Mouse (Mus musculus) cerebellum, adult 2 months (tissue): ENCODE measurements around the gene Hhatl. TPM values are rescaled to one million over a fixed set of nuclear protein-coding genes. Genes with fewer than 3 reads are reported as not detected.

ENCODE experiments used
- DNase-seq, 2 experiments: peaks; one replicate each; pipeline ENCODE4 v3.0.0; 2021
- H3K27ac ChIP-seq: fragments of 200-500 bp; 2 replicates; pipeline ENCODE4 v1.5.1; 2012; ENCODE audit warnings: low read length, control low read depth, inconsistent platforms; ENCODE audit not compliant: insufficient read depth
- H3K27me3 ChIP-seq: fragments of 200-500 bp; 2 replicates; pipeline ENCODE4 v1.6.1; 2012; ENCODE audit warnings: inconsistent platforms, mild to moderate bottlenecking, low read length, moderate library complexity; ENCODE audit not compliant: control insufficient read depth, insufficient read depth
- H3K4me1 ChIP-seq: fragments of 200-500 bp; 2 replicates; pipeline ENCODE4 v1.6.1; 2011; ENCODE audit warnings: low read length; ENCODE audit not compliant: control insufficient read depth, insufficient read depth
- H3K4me3 ChIP-seq: fragments of 200-500 bp; replicated peaks from 2 replicates; pipeline ENCODE3; 2011; ENCODE audit warnings: mild to moderate bottlenecking, low read depth, low read length, control low read depth; ENCODE audit not compliant: insufficient read depth
- CTCF ChIP-seq: fragments of 200-500 bp; IDR thresholded peaks from 2 replicates; pipeline ENCODE4 v1.5.1; 2011; ENCODE audit warnings: low read depth, mild to moderate bottlenecking, control low read depth, low read length, moderate library complexity, borderline replicate concordance; ENCODE audit not compliant: insufficient read depth
- POLR2A ChIP-seq: fragments of 200-500 bp; IDR thresholded peaks from 2 replicates; pipeline ENCODE4 v1.6.1; 2011; ENCODE audit warnings: low read length, control low read depth, borderline replicate concordance; ENCODE audit not compliant: insufficient read depth
- WGBS: fragments of 180-500 bp; shearing (Covaris S2); methylation state at CpG from one replicate; pipeline ENCODE4 v1.1.7; 2018; 5-methylcytosine and 5-hydroxymethylcytosine counted together
- polyA plus RNA-seq: library from polyadenylated mRNA; depleted of rRNA; stranded (reverse); fragments of >200 nt; gene quantifications from 2 replicates; pipeline ENCODE4 v1.2.3, GENCODE M21; 2012

Gene Hhatl
- polyA plus RNA-seq, 1 experiment, result 43.9 TPM

GRCm38 (mm10) chr9:121761787-121762186, 30.5 kb downstream of the Hhatl start:
- Histone ChIP-seq H3K27me3 (no peaks in the 10 kb centered on the region), H3K4me1 (peaks cover 34% of the 10 kb centered on the region), H3K4me3 (no peak overlapping the region), H3K27ac (no peak overlapping the region)
- no peak for DNase-seq
- WGBS, result 73% methylated on average over 8 of the region's 8 CpGs
- TF ChIP-seq CTCF, result no peak
- no peak for TF ChIP-seq POLR2A

- no peak overlapping the region for H3K27ac ChIP-seq
- 76% methylated on average over 10 of the region's 10 CpGs for WGBS
- no peak for DNase-seq
- peaks cover 34% of the 10 kb centered on the region for H3K4me1 ChIP-seq
- TF ChIP-seq CTCF, result no peak
- no peak for TF ChIP-seq POLR2A
- H3K4me3 ChIP-seq, result peak overlapping the region; percentile 1
- no peaks in the 10 kb centered on the region for H3K27me3 ChIP-seq
Observed at GRCm38 (mm10) chr9:121761091-121761665, 31.1 kb downstream of the Hhatl start.

GRCm38 (mm10) chr9:121760271-121761090, 31.8 kb downstream of the Hhatl start:
- no peak overlapping the region for H3K27ac ChIP-seq
- H3K27me3 ChIP-seq, result no peaks in the 10 kb centered on the region
- 1% methylated on average over 43 of the region's 43 CpGs for WGBS
- peaks cover 33% of the 10 kb centered on the region for H3K4me1 ChIP-seq
- peak overlapping the region; percentile 70 for H3K4me3 ChIP-seq
- peak; percentile 46 to 55 for DNase-seq
- TF ChIP-seq CTCF (no peak), POLR2A (no peak)

GRCm38 (mm10) chr9:121759091-121760081, 32.9 kb downstream of the Hhatl start, which contains the start of gene Zfp651:
TSS of gene Zfp651 (plus strand) at chr9:121759330.
- peaks cover 24% of the 10 kb centered on the region for H3K4me1 ChIP-seq
- H3K27ac ChIP-seq, result peak within 1 kb of the TSS; percentile 5; the same call in 1 of the 2 replicates
- DNase-seq, result peak; percentile 66 to 69
- TF ChIP-seq CTCF (no peak), POLR2A (peak; percentile 28; the same call in 1 of the 2 replicates)
- WGBS, result under 1% methylated on average over 97 of the region's 97 CpGs
- no peaks in the 10 kb centered on the region for H3K27me3 ChIP-seq
- H3K4me3 ChIP-seq, result peak within 1 kb of the TSS; percentile 92

- Histone ChIP-seq H3K27ac (0 out of 2 replicates have a peak overlapping the region, but pooled peaks have one; percentile 23), H3K27me3 (no peaks in the 10 kb centered on the region), H3K4me3 (peak overlapping the region; percentile 92), H3K4me1 (peaks cover 21% of the 10 kb centered on the region; the same call in 1 of the 2 replicates)
- TF ChIP-seq CTCF (no peak), POLR2A (no peak)
- DNase-seq, result peak in 1 of 2 experiments; percentile 15
- WGBS, result 46% methylated on average over 10 of the region's 10 CpGs
Observed at GRCm38 (mm10) chr9:121757835-121758814, 34.2 kb downstream of the Hhatl start.

- no peak overlapping the region for H3K4me3 ChIP-seq
- DNase-seq, result peak in 1 of 2 experiments; percentile 37
- no peak for TF ChIP-seq CTCF
- TF ChIP-seq POLR2A, result no peak
- 15% methylated on average over 3 of the region's 3 CpGs for WGBS
- peaks cover 16% of the 10 kb centered on the region; the same call in 1 of the 2 replicates for H3K4me1 ChIP-seq
- H3K27me3 ChIP-seq, result no peaks in the 10 kb centered on the region
- 0 out of 2 replicates have a peak overlapping the region, but pooled peaks have one; percentile 23 for H3K27ac ChIP-seq
Observed at GRCm38 (mm10) chr9:121757432-121757831, 34.9 kb downstream of the Hhatl start.
